Mouse (Mus musculus) gastrocnemius, adult 8-10 months (tissue): Measurements from ENCODE around the gene Gdf9. TPM values are rescaled to one million over a fixed set of nuclear protein-coding genes. Genes with fewer than 3 reads are reported as not detected.

Source experiments
- DNase-seq, 2 experiments: peaks; one replicate each; pipeline ENCODE4 v3.0.0; 2022; ENCODE audit warnings: low spot score in 2 of 2
- total RNA-seq, 4 experiments: library from RNA; stranded (reverse); gene quantifications; 2 replicates each; pipeline ENCODE4 v1.2.4; 2022

The Gdf9 gene
- total RNA-seq, 4 experiments from 2014 or later, result 0.27 to 0.56 (median 0.28) TPM

DNA sequence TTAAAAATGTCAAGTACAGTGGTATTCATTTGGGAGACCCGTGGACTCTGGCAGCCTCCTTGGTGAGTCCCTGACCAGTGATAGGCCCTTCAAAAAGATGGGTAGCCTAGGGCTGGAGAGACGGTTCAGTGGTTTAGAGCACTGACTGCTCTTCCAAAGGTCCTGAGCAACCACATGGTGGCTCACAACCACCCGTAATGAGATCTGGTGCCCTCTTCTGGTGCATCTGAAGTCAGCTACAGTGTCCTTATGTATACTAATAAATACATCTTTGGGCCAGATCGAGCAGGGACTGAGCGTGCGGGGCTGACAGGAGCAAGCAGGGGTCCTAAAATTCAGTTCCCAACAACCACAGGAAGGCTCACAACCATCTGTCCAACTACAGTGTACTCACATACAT lies 13.0 kb downstream of the Gdf9 start:
- DNase-seq, result no peak

DNA sequence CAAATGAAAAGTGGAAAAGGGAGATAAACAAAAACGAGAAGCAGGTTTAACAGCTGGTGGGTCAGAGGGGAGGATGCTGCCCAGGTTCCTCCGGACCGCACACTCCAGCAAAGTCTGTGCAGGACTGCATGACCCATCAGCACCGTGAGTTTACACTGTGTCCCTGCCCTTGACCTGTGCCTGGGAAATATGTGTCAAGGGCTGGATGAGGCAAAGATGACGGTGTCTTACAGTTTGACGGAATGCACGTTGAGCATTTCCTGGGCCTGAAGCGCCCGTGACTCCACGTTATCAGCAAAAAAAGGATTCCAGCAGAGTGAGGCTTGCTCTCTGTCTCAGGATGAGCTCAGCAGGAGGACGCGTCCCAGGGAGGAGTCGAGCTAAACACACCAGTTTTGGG lies 14.7 kb downstream of the Gdf9 start:
- no peak for DNase-seq

DNA sequence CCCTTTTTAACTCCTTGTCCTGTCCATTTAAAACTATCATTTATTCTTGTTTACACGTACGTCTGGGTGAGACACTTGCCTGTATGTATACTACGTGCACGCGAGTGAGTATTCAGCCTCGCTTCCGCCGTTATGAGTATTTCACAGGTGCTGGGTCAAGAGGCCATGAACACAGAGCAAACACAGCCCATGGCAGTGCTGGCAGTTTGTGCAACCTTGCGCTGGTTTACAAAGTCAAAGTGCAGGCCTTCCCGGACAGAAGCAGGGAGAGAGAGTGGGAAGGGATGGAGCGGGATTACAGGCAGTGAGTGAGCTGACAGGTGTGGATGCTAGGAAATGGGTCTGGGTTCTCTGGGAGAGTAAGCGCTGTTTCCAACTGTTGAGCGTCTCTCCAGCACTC lies 15.4 kb downstream of the Gdf9 start:
- no peak for DNase-seq

DNA sequence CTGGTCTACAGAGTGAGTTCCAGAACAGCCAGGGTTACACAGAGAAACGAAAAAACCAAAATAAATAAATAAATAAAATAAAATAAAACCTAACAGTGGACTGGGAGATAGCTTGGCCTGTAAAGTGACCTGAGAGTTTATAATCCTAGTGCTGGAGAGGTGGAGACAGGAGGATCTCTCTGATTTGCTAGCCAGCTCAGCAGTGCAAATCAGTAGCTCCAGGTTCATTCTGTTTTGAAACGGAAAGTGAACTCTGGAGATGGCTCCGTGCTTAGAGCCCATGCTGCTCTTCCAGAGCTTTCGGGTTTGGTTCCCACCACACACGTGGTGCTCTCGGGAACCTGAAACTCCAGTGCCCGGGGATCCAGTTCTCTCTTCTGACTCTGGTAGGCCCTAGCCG lies 17.2 kb downstream of the Gdf9 start:
- DNase-seq, result no peak

DNA sequence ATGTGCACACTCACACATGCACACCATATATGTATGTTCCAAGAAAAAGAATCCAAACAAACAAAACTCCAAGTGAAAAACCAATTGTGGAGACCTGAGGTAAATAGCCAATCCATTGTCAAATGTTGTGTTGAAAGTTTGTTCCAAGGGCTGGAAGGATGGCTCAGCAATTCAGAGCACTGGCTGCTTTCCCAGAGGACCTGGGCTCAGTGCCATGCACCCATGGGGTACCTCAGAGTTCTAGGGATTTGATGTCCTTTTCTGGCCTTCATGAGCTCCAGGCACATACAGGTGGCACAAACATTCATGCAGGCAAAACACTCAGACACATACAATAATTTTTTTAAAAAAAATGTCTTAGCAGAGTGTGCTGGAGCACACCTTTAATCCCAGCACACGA lies 17.7 kb downstream of the Gdf9 start:
- DNase-seq, result peak; percentile 59 to 61

DNA sequence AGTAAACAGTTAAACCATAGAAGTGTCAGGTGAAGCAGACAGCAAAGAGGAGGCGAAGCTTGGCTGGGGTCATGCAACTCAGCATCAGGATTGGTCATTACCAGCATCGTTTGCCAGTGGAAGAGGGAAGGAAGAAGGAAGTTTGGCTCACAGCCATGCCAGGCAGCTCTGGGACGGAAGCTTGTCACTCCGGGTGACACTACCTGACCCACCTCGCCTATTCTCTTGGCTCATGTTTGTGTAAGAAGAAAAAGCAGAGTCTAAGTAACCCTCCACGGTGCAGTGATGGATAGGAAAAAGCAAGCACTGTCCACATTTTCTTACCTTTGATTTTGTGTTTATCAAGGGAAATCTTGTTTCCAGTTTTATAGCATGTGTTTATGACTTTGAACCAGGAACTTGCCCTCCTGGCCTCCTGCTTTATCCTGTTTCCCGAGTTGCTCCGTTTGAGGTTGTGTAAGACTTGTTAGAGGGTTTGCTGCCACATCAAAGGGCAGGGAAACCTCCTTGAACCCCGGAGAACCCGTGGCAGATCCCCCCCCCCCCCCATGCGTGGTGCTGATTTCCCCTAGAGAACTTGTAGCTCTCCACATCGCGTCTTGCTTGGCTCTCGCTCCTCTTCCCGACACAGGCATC lies 19.4 kb downstream of the Gdf9 start:
- no peak for DNase-seq

DNA sequence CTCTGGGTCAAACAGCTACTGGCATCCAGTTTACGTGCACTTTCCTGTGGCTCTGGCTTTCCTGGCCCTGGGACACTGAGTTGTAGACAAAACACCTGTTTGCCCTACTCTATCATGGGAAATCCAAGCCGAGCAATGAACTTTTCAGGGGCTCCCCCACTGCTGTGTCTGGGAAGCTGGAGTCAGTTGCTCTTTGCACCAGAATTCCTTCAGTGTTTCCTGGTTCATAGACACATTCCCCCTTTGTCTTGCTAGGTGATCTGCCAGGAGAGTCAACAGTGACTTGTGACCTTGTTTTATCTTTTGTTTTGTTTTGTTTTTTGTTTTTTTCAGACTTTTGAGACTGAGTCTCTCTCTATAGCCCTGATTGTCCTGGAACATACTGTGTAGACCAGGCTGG lies 20.5 kb downstream of the Gdf9 start:
- DNase-seq, result no peak

DNA sequence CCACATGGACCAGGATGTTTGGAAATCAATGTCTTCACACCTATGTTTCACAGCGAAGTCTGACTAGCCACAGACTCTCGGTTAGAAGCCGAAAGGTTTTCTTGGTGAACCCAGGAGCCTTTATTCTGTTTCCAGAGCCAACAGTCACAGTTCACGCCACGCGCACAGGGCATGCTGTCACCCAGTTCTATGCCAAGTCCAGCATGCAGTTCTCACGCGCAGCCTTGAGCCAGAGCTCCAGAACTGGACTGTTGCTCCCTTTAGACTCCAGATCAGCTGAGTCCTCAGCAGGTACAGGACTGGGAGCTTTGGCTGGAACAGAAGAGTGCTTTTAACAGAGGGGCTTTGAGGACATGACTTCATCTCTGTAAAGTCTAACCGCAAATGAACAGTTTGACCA lies 21.6 kb downstream of the Gdf9 start:
- no peak for DNase-seq

DNA sequence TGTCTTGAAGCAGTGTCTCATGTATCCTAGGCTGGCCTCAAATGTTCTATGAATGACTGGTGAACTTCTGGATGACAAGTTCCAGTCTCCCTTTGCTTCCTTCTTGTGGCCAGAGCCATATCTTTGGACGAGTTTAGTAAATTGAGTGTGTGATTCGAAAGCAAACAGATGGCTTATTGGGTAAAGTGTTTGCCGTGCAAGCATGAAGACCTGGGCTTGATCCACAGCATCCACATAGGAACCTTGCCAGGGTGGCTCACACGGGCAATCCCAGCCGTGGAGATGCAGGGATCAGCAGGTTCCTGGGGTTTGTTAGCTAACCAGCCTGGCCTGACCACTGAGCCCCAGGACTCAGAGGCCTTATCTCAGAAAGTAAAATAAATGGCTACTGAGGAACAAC lies 22.2 kb downstream of the Gdf9 start:
- no peak for DNase-seq

DNA sequence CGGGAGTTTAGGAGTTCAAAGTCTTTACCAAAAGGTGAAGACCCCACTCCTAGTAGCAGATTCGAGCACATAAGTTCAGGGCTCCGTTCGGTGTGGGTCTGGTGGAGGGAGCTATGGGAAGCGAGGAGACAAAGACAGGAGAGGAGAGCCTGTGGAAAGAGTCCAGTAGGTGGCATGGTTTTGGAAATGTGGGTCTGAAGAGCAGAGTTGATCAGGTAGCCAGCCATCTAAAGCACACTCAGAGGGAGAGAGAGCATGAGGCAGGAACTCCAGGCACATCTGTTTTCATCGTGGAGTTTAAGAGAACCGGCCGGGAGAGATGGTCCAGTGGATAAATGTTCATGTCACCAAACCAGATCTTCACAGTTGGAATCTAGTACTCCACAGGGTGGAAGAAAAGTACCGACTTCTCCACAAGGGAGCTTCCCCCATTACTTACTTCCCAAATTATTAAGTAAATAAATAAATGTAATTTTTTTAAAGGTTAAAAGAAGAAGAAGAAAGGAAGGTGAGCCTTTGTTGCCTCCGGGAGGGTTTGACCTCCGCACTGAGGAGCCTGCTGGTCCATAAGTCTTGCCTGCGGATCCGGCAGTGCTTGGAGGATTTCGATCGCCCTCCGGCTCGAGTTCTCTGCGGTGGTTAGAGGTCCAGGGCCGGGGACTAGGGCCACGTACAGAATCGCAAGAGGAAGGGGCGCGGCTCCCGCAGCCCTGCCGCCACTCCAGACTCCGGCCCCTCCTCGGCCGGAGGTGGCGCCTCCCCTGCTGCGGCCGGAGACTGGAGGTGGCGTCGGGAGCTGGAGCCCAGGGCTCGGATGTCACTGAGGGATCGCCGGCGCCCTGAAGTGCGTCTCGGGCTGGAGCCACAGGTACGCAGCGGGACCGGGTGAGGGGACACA lies 25.9 kb downstream of the Gdf9 start, which contains the start of the genes Gm10447 and Shroom1:
Gene Gm10447 (minus strand): TSS at position 637 of the 898 bp plus-strand sequence.
Gene Shroom1 (plus strand): TSS at position 732 of the 898 bp plus-strand sequence.
- DNase-seq, result peak; percentile 25 to 42

DNA sequence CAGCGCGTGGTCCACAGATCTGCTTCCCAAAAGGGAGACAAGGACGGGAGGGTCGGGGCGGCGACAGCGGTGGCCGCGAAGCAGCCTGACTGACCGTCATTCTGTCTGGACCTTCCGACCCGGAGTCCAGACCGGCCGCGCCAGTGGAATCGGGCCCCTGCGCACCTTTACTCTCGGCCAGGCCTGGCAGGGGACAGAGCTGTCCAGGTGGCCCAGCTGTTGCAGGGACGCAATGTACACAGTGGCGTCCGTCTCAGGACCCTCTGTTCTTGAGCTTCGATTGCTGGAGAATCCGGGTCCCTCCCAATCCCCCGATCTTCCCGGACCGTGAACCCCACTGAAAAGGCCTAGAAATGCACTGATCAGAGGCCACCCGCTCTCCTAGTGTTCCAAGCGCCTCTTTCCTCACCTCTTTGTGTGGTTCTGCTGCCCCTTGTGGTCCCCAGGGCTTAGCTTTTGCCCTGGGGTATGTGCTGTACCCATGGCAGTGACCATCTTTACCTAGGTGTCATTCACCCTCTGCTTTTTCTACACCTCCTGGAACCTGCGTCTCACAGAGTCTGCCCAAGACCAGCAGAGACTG lies 26.6 kb downstream of the Gdf9 start:
- no peak for DNase-seq

DNA sequence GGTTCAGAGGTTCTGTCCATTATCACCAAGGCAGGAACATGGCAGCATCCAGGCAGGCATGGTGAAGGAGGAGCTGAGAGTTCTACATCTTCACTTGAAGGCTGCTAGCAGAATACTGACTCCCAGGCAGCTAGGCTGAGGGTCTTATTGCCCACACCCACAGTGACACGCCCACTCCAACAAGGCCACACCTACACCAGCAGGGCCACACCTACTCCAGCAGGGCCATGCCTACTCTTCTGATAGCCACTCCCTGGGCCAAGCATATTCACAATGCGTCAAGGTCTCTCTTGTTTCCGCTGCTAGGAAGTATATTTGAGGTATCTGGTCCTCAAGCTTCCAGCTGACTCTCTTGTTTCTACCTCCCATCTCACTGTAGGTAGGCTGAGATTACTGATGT lies 28.2 kb downstream of the Gdf9 start:
- no peak for DNase-seq

DNA sequence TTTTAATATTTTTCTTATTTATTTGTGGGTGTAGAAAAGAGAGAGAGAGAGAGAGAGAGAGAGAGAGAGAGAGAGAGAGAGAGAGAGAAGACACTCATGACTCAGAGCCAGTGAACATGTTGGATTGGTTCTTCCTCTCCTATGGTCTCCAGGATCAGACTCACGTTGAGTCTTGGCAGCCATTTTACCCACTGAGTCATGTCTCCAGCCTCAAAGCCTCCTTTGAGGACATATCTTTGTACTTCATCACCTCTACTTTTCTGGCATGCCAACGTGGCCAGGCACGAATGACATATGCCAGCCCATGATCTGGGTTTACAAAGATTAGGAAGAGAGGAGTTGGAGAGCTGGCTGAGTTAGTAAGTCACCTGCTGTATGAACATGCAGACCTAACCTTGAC lies 29.4 kb downstream of the Gdf9 start:
- DNase-seq, result no peak

DNA sequence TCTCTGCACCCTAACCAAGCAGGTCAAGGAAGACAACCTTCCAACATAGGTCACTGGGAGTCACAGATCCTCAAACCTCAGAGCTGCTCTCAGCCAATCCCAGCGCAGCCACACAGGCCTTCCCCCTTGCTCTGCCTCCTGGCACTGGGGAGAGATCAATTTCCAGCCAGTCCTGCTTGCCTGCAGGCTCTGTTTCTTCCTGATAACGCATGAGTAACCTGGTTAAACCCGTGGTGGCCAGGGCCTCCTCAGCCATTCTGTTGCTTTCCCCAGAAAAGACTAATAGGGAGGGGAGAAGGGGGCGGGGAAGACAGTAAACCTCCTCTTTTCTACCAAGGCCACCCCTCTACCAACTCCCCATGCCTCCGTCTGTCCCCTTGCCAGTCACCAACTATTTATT lies 30.9 kb downstream of the Gdf9 start:
- DNase-seq, result no peak

DNA sequence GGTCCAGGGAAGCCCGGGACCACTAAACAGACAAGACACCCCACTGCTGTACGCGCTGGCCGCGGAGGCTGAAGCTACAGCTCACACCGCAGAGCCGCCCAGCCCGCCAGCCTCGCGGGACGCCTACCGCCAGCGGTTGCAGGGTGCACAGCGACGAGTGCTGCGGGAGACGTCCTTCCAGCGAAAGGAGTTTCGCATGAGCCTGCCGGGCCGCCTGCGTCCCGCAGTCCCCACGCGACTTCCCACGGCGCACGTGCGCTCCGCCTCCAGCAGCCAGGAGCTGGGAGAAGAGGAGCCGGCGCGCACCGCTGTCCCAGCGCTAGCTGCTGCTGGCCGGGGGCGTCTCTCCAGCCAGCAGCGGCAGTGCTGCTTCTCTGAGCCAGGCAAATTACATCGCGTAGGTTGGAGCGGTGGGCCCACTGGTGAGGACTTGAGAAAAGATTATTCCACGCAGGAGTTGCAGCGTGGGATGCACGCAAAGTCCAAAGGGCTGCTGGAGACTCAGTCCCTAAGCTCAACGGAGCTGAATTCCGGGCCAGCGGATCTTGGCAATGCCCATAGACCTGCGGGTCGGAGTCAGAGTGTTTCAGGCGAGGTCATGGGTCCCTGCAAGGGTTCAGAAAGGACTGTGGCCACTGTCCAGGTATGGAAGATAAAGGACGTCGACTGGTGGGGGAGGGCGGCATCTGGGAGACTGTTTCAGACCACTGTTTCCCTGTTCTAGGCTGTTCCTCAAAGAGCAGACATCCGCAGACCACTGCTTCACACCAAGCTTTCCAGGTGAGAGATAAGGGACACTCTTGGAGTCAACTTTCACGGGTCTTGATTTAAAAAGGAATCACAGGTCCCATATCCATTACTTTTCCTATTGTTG lies 33.0 kb downstream of the Gdf9 start:
- no peak for DNase-seq

DNA sequence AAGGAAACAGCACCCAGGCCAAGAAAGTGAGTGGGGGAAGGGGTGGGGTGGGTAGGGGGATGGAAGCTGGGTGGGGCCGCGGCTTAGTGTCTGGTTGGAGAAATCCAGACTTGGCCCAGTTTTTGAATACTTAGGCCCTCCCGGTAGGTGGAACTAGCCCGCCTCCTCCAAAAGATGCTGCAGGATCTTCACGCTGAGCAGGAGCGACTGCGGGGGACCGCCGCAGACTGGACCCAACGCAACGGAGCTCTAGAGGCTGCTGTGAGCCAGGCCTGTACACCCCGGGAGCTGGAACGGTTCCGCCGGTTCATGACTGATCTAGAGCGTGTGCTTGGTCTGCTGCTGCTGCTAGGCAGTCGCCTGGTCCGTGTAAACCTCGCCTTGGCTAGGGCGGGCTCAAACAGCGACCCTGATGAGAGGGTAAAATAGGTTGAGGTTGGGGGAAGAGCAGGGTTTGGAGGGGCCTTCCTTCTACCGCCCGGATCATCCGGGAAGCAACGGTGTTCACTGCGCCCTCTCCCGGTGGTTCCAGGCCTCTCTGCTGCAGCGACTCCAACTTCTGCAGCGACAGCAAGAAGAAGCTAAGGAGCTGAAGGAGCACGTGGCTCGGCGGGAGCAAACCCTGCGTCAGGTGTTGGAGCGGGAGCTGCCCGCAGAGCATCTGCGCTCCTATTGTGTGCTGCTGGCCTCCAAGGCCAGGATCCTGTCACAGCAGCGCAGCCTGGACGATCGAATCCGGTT lies 35.6 kb downstream of the Gdf9 start:
- peak; percentile 57 to 61 for DNase-seq

DNA sequence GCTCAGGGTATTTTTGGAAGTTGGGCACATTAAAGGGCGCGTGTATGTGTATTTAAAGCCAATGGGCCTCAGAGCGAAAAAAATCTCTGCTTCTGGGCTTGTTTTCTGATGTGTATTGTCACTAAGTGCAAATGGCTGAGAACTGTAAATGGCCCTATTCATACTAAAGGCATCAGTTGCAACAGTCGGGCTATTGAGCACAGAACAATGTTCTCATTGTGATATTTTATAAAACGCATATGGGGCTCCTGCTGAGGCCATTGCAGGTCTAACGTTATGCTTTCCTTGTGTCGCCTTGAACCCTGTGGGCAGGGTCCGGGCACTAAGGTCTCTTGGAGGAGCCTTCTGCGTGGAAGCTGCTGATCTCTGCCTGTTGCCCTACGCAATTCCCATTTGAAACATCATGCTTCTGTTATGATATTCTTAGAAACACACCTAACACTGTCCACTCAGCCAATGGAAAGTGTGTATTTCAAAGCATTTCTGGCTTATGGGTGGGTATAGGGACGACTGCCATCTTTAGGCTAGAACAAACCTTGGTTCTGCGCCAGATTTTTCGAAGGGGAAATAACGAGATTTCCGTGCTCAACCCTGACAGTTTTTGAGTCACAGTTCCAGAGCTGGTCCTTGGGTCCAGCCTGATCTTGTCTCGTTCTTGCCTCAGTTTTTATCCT lies 38.6 kb downstream of the Gdf9 start:
- DNase-seq, result no peak

DNA sequence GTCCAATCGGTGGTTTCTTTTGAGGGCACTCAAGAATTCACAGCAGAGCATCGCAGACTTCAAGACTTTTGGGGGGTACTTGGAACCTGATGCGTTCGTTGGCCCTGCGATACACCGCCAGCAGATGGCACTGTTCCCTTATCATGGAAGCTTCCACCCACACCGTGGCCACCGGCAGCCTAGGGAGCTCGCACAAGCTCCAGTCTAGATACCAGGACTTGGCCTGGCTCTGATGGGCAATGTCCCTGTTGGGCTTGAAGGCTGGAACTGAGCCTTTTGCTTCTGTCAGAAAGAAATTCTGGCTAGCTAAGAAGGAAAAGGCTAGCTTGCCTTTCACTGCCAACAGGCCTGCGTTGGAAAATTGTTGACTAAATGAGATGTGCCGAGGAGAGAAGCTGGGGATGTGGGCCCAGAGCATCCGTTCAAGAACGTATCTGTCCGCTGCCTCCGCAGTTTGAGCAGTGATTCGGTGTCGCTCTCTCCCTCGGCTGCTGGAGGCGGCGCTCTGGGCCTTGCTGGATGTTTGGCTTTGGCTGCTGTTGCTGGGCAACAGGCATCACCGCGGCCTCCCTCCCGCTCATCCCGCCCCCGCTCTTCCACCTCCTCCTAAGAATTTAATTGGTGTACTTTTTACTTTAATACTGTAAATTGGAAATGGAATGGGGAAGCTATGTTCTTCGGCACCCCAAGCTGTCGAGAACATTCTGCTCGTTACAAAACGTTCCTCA lies 39.3 kb downstream of the Gdf9 start, which contains the start of gene Gm9837:
Gene Gm9837 (minus strand): TSS at position 512 of the 728 bp plus-strand sequence.
- DNase-seq, result peak; percentile 71 to 81

DNA sequence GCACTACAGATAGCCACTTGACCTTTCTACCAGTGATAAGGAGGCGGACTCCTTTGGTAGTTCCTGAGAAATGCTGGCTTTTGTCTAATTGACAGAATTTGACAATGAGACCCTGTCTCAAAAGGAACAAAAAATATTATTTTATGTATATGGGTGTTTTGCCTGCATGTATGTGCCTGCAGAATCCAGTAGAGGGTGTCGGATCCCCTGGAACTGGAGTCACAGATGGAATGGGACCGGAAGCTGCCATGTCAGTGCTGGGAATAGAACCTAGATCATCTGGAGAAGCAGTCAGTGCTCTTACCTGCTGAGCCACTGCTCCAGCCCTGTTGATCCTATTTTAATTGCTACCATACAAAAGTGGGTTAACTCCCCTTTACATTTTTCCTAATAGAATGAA lies 41.9 kb downstream of the Gdf9 start:
- no peak for DNase-seq
